ENCODE assay signal across 8 mouse cellular contexts in genomic region chr15:40475659-40476355, GRCm38 (mm10).
DNase-seq lines count a peak whose midpoint lies in the region; TF ChIP-seq lines count a peak whose summit lies in the region.

No protein-coding gene starts in this region.

- intact Hi-C loops in heart, postnatal 36 days (cut with DNase I) = no loop called here

- no peak for TF ChIP-seq CTCF in lung, adult 2 months (IDR thresholded peaks at IDR 0.05; ENCODE audit: insufficient read depth, low read length)

- H3K4me3 ChIP-seq in lung, adult 2 months (replicated peaks; ENCODE audit: extremely low read depth, low read depth, low read length) = no peak overlapping the region

- no peaks in the 10 kb centered on the region for H3K4me1 ChIP-seq in lung, adult 2 months (ENCODE audit: control insufficient read depth, insufficient read depth, low read length)

- DNase-seq in adrenal gland, postnatal 10 days = peak; percentile 3
- no peak for DNase-seq in adrenal gland, adult 2 months
- peak; percentile 8 to 20 for DNase-seq in lung, adult 18-20 months
- no peak for DNase-seq in lung, adult 2 months
- peak; percentile 8 to 19 for DNase-seq in heart, postnatal 36 days
- DNase-seq in ovary, postnatal 14 days (ENCODE audit: low spot score) = peak; percentile 1
- DNase-seq in B cell, adult 2 months = no peak
- DNase-seq in gastrocnemius, postnatal 10 days = no peak

- TF ChIP-seq POLR2A in lung, adult 2 months (IDR thresholded peaks at IDR 0.05; ENCODE audit: borderline replicate concordance, extremely low read depth, low read depth, low read length) = no peak

- WGBS in lung, adult 2 months = 32% methylated on average over 7 of the region's 7 CpGs

Comparison
In these comparisons a context has a peak if more than half of its experiments do, and no peak if none do; other contexts are left out.
1. DNase-seq: peak in adrenal gland, postnatal 10 days (single experiment), lung, adult 18-20 months (2 of 2), heart, postnatal 36 days (2 of 2) and ovary, postnatal 14 days (single experiment); none in adrenal gland, adult 2 months (single experiment), lung, adult 2 months (single experiment), B cell, adult 2 months (0 of 2) and gastrocnemius, postnatal 10 days (single experiment).